Mouse (Mus musculus): ENCODE measurements at regions not wholly inside any gene's neighbourhood (a gene's known extent, or its start where the extent isn't known, plus 50 kb on each side); places are given as distances from the start of the nearest gene placed in this dataset.

DNA sequence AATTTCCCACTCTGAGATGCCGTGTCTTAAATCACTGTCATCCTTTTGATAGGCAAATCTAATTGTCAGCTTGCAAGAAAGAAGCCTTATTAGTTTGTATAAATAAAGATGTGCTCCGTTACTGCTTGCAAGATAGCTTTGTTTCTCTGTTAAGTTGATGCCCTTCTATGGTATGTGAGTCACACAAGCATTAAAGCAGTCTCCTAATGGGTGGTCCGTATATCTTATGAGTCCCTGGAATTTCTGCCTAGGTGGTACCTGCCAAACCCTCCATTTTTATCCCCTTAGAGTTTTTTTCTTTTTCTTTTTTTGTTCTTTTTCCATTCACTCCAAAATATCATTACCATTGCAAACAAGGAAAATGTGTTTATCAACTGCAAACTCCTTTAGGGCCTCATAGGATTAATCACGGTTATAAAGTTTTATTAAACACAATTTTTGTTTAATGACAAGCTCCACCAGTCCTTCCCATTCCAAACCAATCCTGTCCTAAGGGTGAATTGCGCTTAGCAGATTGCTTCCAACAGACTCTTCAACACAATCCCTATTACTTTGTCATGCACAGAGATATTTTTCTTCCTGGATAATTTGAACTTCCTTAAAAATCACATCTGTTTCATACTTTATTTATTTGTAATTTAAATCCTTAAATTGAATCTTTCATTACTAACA lies 178.7 kb upstream of the Tbc1d5 start:
- 64% methylated on average over 5 of the region's 5 CpGs for WGBS
- TF ChIP-seq CTCF (IDR thresholded peaks at IDR 0.05; ENCODE audit: insufficient read depth, low read depth, low read length) (no peak), POLR2A (IDR thresholded peaks at IDR 0.05; ENCODE audit: insufficient read depth, low read depth, low read length) (no peak)

DNA sequence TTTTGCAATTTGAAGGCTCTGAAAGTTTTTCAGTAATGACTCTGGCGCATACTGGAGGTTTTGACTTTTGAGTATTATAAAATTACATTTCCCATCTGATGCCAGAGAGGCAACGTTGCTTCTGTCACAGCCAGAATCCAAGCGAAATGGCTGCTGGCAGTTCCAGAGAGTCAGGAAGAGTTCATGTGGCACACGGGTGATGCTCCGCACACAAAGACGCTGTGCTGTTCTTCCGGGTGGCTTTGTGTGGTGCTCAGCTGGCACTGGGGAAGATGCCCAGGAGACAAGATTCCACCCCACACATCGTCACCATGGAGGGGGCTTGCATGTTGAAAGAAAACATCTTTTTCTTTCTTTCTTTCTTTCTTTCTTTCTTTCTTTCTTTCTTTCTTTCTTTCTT lies 177.3 kb upstream of the Tbc1d5 start:
- Histone ChIP-seq H3K4me1 (ENCODE audit: control insufficient read depth, insufficient read depth, low read length) (no peaks in the 10 kb centered on the region), H3K4me3 (ENCODE audit: insufficient read depth, low read depth, low read length) (no peak overlapping the region), H3K27ac (ENCODE audit: insufficient read depth, low read depth, low read length) (no peak overlapping the region)
- TF ChIP-seq POLR2A (IDR thresholded peaks at IDR 0.05; ENCODE audit: insufficient read depth, low read depth, low read length) (no peak), CTCF (IDR thresholded peaks at IDR 0.05; ENCODE audit: insufficient read depth, low read depth, low read length) (no peak)
- WGBS = 59% methylated on average over 8 of the region's 8 CpGs

More for the DNA sequence above, 178.7 kb upstream of the Tbc1d5 start:
- H3K4me3 ChIP-seq (ENCODE audit: insufficient read depth, low read depth, low read length) = no peak overlapping the region
- H3K27ac ChIP-seq (ENCODE audit: insufficient read depth, low read depth, low read length) = no peak overlapping the region
- no peaks in the 10 kb centered on the region for H3K4me1 ChIP-seq (ENCODE audit: control insufficient read depth, insufficient read depth, low read length)

DNA sequence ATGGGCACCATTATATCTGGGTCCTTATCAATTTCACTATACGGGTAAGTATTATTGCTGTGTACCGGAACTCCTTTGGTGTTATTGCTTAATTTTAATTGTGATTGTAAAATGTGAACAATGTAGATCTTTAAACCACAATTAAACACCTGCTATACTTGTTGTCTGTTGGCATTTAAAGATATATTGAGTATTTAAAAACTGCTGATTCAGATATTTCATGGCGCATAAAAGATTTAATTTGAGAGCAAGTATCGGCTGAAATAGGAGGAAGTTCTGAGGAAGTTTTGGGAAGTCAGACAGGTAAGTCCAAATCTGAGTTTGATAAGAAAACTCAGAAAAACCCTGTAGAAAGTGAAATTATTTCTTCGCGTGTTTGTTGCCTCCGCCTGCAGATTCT lies 142.7 kb upstream of the Tbc1d5 start:
- no peak for TF ChIP-seq POLR2A (IDR thresholded peaks at IDR 0.05; ENCODE audit: insufficient read depth, low read depth, low read length)
- TF ChIP-seq CTCF (IDR thresholded peaks at IDR 0.05; ENCODE audit: insufficient read depth, low read depth, low read length) = no peak
- no peak overlapping the region for H3K4me3 ChIP-seq (ENCODE audit: insufficient read depth, low read depth, low read length)

DNA sequence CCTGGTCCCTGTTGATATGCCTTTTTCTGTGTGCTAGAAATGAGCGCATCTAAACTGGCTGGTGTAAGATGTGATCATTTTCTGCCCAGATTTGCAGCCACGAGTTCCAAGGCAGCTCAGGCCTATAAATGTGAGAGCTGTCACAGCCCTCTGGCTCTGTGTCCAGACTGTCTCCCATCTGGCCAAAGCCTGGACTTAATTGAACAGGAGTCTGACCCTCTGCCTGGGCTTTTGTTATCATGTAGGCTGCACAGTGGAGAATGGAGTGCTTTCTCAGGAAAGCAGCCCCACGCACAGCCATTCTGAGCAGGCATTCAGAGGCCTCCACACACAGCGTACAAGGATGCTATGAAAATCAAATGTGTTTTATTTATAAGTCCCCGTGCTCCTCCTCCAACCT lies 141.9 kb upstream of the Tbc1d5 start:
- no peaks in the 10 kb centered on the region; the same call in 1 of the 2 replicates for H3K4me1 ChIP-seq (ENCODE audit: control insufficient read depth, insufficient read depth, low read length)
- no peak overlapping the region for H3K4me3 ChIP-seq (ENCODE audit: insufficient read depth, low read depth, low read length)
- H3K27ac ChIP-seq (ENCODE audit: insufficient read depth, low read depth, low read length) = no peak overlapping the region
- TF ChIP-seq CTCF (IDR thresholded peaks at IDR 0.05; ENCODE audit: insufficient read depth, low read depth, low read length) (no peak), POLR2A (IDR thresholded peaks at IDR 0.05; ENCODE audit: insufficient read depth, low read depth, low read length) (no peak)
- 66% methylated on average over 5 of the region's 5 CpGs for WGBS

More for the DNA sequence above, 142.7 kb upstream of the Tbc1d5 start:
- Histone ChIP-seq H3K27ac (ENCODE audit: insufficient read depth, low read depth, low read length) (no peak overlapping the region), H3K4me1 (ENCODE audit: control insufficient read depth, insufficient read depth, low read length) (no peaks in the 10 kb centered on the region; the same call in 1 of the 2 replicates)
- 86% methylated on average over 7 of the region's 7 CpGs for WGBS

DNA sequence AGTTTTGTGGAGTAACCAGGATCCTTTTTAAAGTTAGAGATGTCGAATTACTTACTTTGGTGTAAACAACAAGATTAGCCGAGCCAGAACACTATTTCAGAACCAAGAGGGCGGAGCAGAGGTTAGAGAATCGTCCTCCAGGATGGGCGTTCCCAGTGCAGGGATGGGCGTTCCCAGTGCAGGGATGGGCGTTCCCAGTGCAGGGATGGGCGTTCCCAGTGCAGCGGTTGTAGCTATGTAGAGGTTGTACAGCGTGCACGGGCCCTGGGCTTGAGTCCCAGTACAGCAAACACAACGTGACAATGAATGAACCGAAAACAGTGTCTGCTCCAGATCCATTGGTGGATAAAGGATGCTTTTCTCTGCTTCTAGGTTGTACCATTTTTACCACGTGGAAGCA lies 125.8 kb upstream of the Tbc1d5 start:
- Histone ChIP-seq H3K27ac (ENCODE audit: insufficient read depth, low read depth, low read length) (no peak overlapping the region), H3K4me3 (ENCODE audit: insufficient read depth, low read depth, low read length) (no peak overlapping the region), H3K4me1 (ENCODE audit: control insufficient read depth, insufficient read depth, low read length) (peaks cover 2% of the 10 kb centered on the region; the same call in 1 of the 2 replicates)
- WGBS = 39% methylated on average over 14 of the region's 14 CpGs
- TF ChIP-seq POLR2A (IDR thresholded peaks at IDR 0.05; ENCODE audit: insufficient read depth, low read depth, low read length) = no peak
- TF ChIP-seq CTCF (IDR thresholded peaks at IDR 0.05; ENCODE audit: insufficient read depth, low read depth, low read length) = no peak

DNA sequence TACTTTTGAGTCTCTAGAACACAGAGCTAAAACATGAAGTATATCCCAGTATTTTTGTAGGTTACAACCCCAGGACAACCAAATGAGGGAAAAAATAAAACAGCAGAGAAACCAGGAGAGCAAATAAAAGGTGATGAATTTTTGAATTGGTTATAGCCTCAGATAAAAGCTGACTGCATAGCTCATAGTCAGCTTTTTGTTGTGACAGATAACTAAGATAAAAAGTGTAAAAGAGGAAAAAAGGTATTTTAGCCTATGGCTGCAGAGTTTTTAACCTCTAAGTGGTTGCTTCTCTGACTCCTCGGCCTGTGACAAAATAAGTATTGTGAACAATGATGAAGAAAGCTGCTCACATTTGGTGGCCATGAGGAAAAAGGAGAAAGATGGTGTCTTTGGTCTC lies 111.6 kb upstream of the Tbc1d5 start:
- WGBS = 92% methylated on average over 1 of the region's 1 CpGs
- Histone ChIP-seq H3K4me1 (ENCODE audit: control insufficient read depth, insufficient read depth, low read length) (no peaks in the 10 kb centered on the region), H3K4me3 (ENCODE audit: insufficient read depth, low read depth, low read length) (no peak overlapping the region), H3K27ac (ENCODE audit: insufficient read depth, low read depth, low read length) (no peak overlapping the region)
- TF ChIP-seq POLR2A (IDR thresholded peaks at IDR 0.05; ENCODE audit: insufficient read depth, low read depth, low read length) (no peak), CTCF (IDR thresholded peaks at IDR 0.05; ENCODE audit: insufficient read depth, low read depth, low read length) (no peak)

DNA sequence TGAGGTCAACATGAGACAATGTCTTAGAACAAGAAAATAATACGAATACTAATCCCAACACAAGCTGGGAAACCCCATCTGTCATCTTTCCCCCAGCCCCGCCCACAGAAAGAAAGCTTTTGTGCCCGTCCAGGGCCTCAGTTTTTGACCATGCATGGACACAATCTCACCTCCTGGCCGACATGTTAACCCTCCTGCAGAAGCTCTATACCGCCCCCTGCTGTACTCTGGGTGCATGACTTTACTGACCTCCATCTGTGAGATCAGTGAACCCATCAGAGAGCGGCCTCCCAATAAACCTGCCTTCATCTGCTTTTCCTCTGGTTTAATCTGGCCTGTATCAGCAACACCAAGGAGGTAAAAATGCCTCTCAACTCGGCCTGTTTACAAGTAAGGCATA lies 109.6 kb upstream of the Tbc1d5 start:
- H3K27ac ChIP-seq (ENCODE audit: insufficient read depth, low read depth, low read length) = no peak overlapping the region
- 76% methylated on average over 7 of the region's 7 CpGs for WGBS
- H3K4me1 ChIP-seq (ENCODE audit: control insufficient read depth, insufficient read depth, low read length) = no peaks in the 10 kb centered on the region
- TF ChIP-seq POLR2A (IDR thresholded peaks at IDR 0.05; ENCODE audit: insufficient read depth, low read depth, low read length) (no peak), CTCF (IDR thresholded peaks at IDR 0.05; ENCODE audit: insufficient read depth, low read depth, low read length) (no peak)
- no peak overlapping the region for H3K4me3 ChIP-seq (ENCODE audit: insufficient read depth, low read depth, low read length)

DNA sequence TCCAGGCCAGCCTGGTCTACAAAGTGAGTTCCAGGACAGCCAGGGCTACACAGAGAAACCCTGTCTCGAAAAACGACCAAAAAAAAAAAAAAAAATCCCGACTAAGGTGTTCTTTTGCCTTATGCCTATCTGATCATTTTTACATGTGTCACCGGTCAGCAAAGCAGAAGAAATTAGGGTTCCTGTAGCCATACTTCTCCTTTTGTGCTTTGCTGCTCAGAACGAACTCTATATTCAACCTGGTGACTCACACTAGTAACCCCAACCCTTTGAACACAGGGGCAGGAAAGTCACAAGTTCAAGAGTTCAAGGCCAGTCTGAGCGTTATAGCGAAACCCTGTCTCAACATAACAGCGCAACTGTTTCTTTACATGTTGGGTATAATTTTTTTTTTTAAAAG lies 108.7 kb upstream of the Tbc1d5 start:
- Histone ChIP-seq H3K27ac (ENCODE audit: insufficient read depth, low read depth, low read length) (no peak overlapping the region), H3K4me3 (ENCODE audit: insufficient read depth, low read depth, low read length) (no peak overlapping the region), H3K4me1 (ENCODE audit: control insufficient read depth, insufficient read depth, low read length) (no peaks in the 10 kb centered on the region)
- WGBS = 89% methylated on average over 8 of the region's 8 CpGs
- TF ChIP-seq POLR2A (IDR thresholded peaks at IDR 0.05; ENCODE audit: insufficient read depth, low read depth, low read length) (no peak), CTCF (IDR thresholded peaks at IDR 0.05; ENCODE audit: insufficient read depth, low read depth, low read length) (no peak)

DNA sequence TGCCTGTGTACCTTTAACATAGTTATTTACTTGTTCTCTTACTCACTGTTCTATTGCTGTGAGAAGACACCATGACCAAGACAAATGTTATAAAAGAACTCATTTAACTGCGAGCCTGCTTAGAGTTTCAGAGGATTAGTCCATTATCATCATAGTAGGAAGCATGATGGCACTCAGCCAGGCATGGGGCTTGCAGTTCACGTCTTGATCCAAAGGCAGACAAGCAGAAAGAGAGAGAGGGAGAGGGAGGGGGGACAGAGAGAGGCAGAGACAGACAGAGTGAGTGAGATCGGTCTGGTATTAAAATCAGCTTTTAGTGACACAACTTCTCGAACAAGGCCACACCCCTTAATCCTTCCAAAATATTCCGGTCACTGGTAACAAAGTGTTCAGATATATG lies 106.2 kb upstream of the Tbc1d5 start:
- Histone ChIP-seq H3K4me3 (ENCODE audit: insufficient read depth, low read depth, low read length) (no peak overlapping the region), H3K27ac (ENCODE audit: insufficient read depth, low read depth, low read length) (no peak overlapping the region), H3K4me1 (ENCODE audit: control insufficient read depth, insufficient read depth, low read length) (no peaks in the 10 kb centered on the region)
- TF ChIP-seq POLR2A (IDR thresholded peaks at IDR 0.05; ENCODE audit: insufficient read depth, low read depth, low read length) (no peak), CTCF (IDR thresholded peaks at IDR 0.05; ENCODE audit: insufficient read depth, low read depth, low read length) (no peak)
- WGBS = 59% methylated on average over 5 of the region's 5 CpGs
